Mouse (Mus musculus) kidney, postnatal 14 days (tissue): ENCODE measurements around the gene Fam180a.

Source experiments
- DNase-seq: peaks from one replicate; pipeline ENCODE4 v3.0.0; 2022; ENCODE audit warnings: mixed read lengths

Gene Fam180a

DNA sequence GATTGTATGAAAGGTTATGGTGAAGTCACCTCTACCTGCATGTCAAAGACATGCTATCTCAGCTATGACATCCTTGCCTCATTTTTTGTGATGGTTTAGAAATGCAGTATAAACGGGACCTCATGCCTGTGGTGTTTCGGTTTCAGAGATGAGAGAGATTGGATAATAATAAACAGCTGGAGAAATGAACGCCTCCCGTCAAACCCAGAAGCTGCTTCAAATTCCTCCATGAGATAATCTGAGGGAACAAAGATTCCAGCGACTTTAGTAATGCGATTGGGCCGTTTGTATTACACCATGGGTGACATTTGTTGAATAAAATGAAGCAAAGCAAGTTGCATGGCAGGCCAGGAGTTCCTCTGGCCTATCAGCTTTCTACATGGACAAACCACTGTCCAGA, 16.5 kb downstream of the Fam180a start:
- no peak for DNase-seq

DNA sequence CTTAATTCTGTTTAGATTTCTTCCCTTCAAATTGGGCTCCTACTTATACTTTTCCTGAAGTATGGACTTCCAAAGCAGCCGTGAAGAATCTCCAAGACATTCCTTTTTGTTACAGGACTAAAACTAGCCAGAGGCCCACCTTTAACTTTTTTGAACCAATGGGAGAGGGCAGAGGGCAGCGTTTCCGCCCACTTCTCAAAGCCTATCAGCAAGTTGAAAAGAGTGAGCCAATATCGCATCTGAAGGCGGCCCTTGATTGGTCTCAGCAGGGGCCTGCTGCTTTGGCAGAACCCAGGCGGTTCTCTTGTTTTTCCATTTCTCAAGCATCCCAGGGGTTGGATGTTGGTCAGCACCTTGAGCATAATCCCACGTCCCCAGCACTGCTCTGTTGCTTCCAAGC, 17.9 kb downstream of the Fam180a start, which contains the start of gene Slc13a4:
Gene Slc13a4, minus strand, starts transcription at position 95 of the 400 bp plus-strand sequence.
- no peak for DNase-seq

DNA sequence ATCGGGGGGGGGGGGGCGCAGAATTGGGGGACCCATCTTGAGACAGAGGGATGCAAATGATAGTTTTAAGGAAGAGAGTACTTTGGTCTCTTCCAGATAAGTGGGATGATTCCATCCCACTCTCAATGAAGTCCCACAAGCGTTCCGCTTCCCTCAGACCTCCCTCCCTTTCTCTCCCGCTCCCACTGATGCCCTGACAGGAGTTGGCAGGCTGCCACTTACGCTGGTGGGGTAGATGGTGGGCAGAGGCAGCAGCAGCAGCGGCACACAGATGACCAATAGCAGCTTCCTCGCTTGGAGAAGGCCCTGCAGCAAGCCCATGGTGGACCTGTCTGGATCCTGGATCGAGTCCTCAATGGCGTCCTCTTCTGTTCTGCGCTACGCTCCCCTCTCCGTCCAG, 18.8 kb downstream of the Fam180a start:
- DNase-seq, result no peak

DNA sequence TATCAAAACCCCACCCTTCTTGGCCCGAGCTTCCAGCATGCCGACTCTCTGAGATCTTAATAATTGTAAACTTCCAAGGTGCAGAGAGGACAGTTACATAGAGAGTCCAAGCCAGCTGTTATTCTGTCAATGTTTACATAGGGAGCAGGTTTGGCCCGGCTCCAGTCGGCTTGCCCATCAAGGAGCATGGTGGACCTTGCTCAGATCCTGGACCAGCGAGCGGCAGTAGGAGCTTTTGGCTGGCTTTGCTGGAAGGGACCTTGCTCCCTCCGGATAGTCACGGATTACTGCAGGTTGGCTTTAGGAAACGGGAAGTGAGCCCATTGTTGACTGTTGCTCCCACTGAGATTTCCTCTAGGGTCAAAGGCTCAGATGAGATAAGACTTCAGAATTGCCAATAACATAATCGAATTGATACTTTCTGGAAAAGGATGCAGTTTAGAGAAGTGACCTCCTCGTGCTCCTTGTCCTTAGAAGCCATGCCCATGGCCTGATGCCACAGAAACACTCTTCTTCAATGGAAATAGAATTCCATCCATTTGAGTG, 22.5 kb downstream of the Fam180a start:
- DNase-seq, result peak; percentile 91

DNA sequence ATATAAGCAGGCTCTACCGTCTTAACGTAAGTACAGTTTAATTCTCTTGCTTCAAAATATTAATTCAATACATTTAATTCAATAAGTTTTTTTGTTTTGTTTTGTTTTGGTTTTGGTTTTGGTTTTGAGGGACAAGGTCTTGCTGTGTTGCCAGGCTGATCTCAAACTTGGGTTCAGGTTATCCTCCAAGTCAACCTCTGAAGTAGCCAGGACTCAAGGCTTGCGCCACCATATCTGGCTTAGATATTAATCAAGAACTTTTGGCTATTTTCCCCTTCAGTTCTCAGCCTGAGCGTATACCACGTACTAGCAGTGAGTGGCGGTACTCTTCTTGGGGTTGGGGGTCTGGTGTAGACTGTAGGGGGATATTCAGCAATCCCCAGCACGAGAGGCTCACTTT, 23.4 kb downstream of the Fam180a start:
- no peak for DNase-seq

DNA sequence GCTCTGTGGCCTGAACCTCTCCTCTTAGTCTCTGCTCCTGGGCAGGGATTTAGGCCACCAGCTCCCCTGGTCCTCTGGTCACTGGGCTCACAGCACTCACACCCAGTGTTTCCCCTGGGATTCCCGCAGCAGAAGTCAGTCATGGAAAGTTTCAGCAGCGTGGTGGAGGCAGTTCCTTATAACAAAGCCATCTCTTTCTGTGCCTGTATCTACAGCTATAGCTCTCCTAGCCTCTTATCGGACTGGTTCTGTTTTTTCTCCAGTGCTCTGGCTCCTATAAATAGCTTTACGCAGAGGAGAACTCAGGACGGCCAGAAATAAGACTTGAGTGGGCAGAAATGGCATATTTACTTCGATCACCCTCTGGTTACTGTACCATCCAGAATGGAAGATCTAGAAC, 27.6 kb downstream of the Fam180a start:
- no peak for DNase-seq

DNA sequence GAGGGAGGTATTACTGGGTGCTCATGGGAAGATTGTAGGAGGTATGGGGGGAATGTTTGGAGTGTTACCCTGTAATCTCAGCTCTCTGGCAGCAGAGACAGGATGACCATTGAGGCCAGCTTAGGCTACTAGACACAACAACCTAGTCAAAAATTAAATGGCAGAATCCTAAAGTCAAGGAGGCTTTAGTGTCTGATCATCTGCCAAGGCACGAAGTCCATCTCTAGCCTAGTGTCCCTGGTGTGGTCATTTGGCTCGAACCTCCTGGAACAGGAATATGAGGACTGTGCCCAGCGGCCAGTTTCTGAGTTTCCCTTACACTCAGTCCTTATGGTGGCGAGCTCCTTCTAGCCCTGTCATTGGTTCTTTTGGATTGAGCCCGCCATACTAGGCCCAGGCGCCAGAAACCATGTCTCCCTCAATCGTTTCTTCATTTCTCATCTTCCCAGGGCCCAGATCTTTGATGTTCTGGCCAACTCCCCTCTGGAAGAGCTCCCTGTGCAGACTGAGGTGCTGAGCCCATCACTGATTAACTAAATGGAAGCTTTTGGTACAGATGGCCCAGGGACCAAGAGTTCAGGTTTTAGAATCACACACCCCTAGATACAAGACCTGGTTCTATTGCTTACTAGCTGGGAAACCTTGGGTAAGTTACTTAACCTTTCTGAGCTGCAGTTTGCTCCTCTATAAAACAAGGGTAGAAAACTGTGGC, 28.3 kb downstream of the Fam180a start:
- DNase-seq, result peak; percentile 44

DNA sequence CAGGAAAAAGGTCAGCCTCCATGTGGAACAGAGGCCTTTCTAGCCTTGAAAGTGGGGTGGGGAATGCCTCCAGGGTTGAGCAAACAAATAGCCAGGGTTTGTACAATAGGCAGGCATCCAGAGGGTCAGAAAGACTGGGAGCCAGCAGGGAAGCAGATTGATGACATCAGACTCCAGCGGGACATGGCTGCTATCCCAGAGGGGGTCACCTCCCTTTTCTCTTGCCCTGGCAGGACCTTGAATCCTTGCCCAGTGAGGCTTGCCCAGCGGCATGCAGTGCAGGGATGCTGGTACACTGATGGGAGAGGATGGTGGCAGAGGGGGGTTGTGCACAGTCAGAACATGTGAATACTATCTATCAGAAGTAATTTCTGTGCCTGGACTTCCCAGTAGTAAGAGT, 28.9 kb downstream of the Fam180a start:
- DNase-seq, result peak; percentile 60

DNA sequence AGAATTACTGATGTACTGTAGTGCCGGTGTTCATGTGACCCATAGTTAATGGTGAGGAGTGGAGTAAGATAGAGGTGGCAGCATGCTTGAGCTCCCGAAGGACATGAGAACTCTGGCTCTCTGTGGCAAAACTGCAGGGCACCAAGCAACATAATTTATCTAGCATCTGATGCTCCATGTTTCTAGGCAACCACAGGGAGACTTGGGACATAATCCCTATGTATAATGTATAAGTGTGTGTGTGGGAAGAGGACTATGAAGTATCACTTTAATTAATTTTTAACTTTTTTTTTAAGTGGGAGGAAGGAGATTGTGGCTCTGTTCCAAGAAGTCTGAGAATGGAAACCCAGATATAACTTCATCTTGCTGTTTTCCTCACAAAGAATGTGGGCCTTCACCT, 31.0 kb downstream of the Fam180a start:
- DNase-seq, result no peak

DNA sequence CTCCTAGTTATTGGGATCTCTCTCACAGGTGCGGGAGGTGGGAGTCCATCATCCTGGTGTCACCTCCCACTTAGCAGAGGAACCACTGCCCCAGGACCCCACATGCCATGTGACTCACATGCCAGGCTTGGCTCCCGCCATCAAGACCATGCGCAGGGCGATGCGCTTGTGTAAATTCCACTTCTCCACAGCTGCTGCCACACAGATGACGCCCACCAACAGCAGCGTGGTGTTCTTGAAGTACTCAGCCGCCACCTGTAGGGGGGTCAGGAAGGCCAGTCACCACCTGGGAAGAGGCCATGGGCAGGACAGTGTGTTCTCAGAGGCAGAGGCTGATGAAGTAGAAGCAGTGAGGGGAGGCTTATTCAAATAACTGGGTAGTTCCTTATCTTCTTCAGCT, 36.3 kb downstream of the Fam180a start:
- no peak for DNase-seq

DNA sequence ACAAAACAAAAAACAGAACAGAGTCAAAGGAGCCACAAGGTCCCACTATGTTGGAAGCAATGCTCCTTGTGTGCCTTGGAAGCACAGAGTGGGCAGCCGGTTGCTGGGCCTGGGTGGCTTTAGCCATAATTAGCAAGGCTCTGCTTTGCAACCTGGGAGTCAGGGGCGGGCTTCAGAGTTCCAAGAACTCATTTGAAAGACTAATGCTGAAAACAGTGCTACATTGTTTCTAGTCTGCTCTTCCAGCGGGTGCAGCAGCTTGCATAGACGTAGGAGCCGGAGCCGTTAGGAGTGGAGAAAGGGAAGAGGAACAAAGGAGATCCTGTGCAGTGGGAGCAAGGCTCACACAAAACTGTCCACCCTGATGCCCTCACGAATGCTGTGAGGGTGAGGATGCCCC, 37.0 kb downstream of the Fam180a start:
- DNase-seq, result no peak

DNA sequence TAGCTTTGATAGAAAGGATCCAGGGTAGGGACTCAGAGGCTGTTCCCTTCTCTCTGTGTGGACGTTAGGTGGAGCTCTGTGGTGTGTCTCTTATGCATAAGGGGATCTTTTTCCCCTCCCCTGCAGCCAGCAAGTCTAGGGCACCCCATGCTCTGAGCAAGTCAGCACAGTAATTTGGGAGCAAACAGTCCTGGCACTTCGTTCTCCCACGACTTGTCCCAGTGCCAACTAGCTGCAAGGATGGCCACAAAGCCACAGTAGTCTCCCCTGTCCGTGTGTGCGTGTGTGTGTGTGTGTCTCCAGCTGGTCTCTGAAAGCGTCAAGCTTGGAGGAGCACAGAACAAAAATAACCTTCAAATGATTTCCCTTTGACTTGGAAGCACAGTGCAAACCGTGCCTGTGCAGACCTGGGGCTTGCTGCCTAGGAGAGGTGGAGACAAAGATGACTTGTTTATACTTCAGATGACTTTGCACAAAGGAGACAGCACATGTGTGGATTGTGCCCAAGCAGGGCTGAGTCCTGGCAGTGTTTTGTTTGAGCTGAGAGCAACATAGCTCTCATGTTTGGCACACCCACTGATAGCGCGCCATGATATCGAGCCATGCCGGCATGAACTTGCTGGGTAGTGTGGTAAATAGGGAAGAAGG, 37.7 kb downstream of the Fam180a start:
- DNase-seq, result peak; percentile 72

DNA sequence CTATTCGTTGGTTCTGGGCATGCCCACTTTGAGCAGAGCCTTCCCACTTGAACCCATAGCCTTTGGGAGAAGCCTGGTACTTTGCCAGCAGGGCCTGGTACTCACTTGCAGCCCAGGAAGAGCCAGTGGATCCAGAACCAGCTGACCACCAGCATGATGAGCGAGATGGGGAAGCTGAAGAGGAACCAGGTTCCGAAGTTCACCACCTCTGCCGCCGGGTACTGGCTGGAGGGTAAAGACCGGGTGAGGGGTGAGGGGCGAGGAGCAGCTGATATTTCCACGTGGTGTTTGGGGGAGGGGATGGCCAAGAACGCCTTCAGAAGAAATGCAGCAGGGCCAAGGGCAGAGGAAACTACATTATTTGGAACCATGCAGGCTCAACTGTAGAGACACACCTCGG, 46.6 kb downstream of the Fam180a start:
- DNase-seq, result peak; percentile 42

DNA sequence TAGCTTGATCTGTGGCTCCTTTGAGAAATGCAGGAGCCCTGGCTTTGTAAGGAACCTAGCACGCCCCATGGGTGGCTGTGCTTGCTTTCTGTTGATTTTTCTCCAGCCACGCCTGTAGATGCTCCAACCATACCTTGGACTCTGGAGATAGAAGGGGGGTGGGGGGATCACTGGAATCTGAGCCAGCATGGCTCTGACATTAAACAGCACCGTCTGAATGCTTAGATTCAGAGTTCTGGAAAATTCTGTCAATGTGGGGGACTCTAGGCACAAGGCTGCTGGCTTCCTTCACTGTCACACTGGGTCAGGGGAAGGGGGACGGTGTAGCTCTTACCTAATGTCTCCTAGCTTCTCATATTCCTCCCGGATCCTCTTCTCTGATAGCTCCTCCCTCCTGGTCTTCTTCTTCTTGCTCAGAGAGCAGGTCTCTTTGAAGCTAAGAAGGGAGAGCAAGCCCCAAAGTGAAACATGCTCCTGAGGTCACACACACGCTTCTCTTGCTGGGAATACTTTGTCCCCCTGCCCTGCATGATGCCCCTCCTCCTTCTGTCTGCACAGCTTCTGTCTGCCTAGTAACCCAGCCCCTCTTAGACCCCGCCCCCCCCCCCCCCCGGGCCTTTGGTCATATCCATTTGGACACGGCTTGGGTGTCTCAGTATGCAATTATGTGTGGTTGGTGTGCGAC, 47.9 kb downstream of the Fam180a start:
- no peak for DNase-seq

DNA sequence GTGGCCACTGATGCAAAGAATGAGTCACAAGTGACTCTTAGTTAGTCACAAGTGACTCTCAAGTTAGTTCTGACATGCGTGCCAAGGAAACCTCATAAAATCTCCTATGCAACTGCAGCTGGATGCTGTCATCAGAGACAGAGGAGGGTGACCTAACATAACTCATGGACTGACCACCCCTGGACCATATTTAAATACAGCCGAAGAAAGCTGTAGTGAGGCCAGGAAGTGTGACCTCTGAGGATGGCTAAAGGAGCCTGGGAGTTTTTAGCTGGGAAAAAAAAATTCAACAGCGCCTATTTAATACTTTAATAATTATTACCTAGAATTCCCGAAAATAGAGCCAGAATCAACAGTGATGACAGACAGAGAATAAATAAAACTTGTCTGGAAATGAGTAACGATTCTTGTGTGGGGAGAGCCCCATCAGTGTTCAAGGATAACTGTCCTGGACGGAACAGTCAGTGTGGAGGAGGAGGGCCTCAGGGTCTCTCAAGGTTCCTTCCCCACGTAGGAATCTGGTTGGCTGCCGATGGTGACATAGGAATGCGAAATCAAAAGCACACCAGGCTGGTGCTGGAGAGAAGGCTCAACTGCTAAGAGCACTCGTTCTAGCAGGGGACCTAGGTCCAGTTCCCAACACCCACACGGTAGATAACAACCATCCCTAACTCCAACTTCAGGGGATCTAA, 52.4 kb downstream of the Fam180a start:
- peak; percentile 74 for DNase-seq

DNA sequence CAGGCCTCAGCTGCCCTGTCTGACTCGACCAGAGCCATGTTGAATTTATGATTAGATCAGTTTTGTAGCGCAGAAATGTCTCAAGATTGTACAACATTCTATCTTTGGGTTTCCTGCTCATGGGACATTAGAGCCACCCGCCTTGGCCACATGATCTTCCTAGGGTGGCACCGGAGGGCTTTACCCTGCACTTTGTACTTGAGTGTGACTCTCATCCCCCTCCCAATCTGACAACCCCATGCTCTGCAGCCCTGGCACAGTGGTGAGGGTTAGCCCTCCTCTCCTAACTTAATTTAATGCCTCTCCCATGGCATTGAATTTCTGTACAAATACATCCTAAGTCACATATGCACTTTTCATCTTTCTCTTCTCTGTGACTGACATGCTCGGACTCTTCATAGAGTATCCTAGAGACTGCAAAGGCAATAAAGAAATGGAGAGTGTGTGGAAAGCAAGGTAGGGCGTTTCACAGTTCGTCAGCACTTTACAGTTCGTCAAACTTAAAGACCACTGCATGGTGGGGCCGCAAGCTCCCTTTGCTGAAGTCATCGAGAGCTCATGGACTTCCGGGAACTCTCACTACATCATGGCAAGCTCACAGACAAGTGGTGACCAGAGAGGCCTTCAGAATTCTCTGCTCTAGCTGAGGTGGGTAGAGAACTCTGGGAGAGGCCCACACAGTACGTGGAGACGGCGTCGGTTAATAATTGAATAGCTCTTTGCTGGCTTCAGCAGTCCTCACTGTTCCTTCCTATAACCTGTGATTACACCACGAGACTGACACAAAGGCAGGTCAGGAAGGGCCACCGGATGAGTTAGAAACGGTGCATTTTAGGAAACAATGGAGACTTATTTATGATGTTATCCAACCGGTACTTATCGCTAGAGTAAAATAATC, 53.8 kb downstream of the Fam180a start:
- peak; percentile 51 for DNase-seq

DNA sequence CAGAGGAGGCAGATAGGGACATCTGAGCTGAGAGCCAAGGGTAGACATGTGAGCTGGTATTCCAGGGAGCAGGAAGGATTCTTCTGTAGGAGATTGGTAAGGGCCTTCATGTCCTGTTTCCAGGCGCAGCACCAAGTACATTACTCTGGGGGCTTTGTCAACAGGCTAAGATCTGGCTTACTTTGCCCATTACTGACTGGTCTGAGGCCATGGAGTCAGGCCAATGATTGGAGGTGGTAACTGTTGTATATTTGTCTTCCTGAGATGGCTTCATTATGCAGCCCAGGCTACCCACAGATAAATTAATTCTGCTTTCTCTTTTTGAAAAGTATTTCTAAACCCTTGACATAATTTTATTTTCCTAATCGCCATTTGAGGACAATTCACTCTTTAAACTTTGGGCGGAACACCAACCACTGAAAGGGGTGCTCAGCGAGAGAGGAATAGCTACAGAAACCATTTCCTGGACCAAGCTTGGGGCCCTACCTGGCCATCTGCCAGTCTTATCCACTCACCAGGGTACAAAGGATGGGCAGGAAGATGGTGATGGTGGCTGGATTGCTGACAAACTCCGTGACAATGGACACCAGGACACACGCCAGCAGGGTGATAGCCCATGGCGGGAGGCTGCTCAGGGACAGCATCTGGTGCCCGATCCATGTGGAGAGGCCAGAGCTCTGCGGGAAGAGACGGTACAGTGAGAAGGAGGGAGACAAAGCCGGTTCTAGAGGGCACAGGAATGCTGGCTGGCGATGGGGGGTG, 54.7 kb downstream of the Fam180a start:
- no peak for DNase-seq

DNA sequence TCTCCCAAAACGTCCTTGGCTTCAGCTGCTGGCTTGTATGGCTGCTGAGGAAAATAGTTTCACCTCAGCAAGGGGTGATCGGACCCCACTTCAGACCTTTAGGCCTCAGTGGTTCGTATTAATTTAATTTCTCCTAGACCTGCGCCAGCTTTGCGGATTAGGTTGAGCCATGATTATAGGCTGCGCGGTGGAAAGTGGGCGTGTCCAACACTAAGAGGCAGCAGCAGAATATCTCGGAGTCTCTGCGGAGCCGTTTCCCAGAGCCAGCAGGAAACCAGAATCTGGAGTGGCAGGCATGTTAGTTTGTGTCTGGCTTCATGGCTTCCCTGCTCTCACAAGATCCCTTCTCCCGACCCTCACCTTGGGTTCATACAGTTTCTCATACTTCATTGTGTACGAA, 56.3 kb downstream of the Fam180a start:
- DNase-seq, result no peak

DNA sequence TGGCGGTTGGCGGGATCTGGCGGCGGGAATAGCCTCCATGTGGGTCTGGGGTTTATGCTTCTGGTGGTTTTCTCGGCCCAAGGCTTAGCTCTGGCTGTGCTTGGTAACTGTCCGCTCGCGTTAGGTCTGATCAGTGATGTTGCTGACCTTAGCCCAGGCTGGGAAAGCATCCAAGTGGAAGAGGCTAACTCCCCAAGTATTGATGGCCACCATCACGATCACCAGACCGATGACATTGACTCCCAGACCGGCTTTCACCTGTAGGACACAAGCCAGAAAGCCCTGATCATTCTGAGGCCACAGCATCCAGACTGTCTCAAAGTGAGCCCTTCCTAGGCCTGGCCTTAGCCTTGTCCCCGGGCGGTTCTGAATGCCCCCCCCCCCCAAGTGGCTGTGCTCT, 57.2 kb downstream of the Fam180a start:
- no peak for DNase-seq

DNA sequence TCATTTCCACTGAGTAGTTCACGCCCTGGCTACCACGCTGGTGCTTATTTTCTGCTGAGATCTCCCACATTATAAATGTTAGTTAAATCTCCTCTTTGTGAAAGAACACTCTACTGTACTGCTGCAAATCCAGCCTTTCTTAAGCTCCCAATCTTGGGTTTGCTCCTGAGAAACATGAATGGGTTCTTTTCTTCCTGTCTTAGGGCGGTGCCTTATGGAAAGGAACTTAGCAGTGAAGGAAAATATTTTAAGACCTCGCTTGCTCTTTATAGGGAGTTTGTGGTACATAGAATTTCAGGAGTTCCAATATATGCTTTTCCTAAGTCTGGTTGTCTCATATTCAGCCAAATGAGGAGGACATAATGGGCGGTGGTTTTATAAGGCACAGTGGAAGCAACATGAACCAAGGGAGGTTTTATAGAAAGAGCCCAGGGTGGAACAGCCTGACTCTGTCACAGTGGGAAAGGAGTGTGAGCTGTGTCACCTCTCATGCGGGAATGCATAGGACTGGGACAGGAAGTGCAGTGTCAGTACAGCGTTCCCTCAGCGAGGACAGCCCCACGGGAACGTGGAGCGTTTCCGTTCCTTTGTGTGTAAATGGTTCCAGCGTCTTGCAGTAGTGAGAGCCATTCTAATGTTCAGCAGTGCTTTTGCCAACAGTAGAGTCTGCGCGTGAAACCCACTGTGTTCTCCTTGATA, 60.2 kb downstream of the Fam180a start:
- DNase-seq, result no peak
